Mouse (Mus musculus): ENCODE measurements around the gene Obp2b. TPM values are rescaled to one million over a fixed set of nuclear protein-coding genes. Genes with fewer than 3 reads are reported as not detected.

Gene Obp2b
- polyA plus RNA-seq, 1 experiment from 2014 or later = not detected

DNA sequence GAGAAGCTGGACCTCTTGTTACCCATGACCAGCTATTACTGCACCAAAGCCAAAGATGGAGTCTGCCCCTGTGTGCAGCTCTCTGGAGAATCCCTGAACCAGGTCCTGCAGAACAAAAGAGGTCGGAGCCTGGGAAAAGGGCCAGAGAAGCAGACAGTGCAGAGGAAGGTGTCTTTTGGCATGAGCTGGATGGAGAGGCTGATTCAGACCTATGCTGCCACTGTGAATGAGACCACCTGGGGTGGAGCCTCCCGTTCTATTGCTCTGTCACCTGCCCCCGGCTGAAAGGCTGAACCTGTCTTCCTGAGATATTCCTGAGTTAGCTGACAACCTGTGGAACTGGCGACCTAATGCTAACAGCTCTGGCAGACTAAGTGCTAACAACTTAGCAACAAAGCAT is 44.1 kb downstream of the Obp2b start:
- no peaks in the 10 kb centered on the region for H3K9me3 ChIP-seq
- WGBS = 30% methylated on average over 4 of the region's 4 CpGs
- no peak for ATAC-seq (ENCODE audit: borderline replicate concordance, extremely low read depth, low FRiP score, low TSS enrichment)
- no peak overlapping the region for H3K4me2 ChIP-seq
- no peak overlapping the region for H3K27ac ChIP-seq
- H3K27me3 ChIP-seq = no peaks in the 10 kb centered on the region
- H3K4me3 ChIP-seq = no peak overlapping the region
- no peak overlapping the region for H3K9ac ChIP-seq
- H3K4me1 ChIP-seq = no peaks in the 10 kb centered on the region
- no peaks in the 10 kb centered on the region for H3K36me3 ChIP-seq

GRCm38 (mm10) chr2:25781957-25782356 is 45.1 kb downstream of the Obp2b start, which contains the start of gene Gm13539:
Gm13539 (plus strand) TSS chr2:25782257.
- H3K36me3 ChIP-seq = no peaks in the 10 kb centered on the region
- H3K27ac ChIP-seq = no peak within 1 kb of the TSS
- no peak within 1 kb of the TSS for H3K4me3 ChIP-seq
- no peak for ATAC-seq (ENCODE audit: borderline replicate concordance, extremely low read depth, low FRiP score, low TSS enrichment)
- H3K4me2 ChIP-seq = no peak within 1 kb of the TSS
- H3K9ac ChIP-seq = no peak within 1 kb of the TSS
- no peaks in the 10 kb centered on the region for H3K27me3 ChIP-seq
- WGBS = 74% methylated on average over 3 of the region's 3 CpGs
- no peaks in the 10 kb centered on the region for H3K9me3 ChIP-seq
- no peaks in the 10 kb centered on the region for H3K4me1 ChIP-seq

DNA sequence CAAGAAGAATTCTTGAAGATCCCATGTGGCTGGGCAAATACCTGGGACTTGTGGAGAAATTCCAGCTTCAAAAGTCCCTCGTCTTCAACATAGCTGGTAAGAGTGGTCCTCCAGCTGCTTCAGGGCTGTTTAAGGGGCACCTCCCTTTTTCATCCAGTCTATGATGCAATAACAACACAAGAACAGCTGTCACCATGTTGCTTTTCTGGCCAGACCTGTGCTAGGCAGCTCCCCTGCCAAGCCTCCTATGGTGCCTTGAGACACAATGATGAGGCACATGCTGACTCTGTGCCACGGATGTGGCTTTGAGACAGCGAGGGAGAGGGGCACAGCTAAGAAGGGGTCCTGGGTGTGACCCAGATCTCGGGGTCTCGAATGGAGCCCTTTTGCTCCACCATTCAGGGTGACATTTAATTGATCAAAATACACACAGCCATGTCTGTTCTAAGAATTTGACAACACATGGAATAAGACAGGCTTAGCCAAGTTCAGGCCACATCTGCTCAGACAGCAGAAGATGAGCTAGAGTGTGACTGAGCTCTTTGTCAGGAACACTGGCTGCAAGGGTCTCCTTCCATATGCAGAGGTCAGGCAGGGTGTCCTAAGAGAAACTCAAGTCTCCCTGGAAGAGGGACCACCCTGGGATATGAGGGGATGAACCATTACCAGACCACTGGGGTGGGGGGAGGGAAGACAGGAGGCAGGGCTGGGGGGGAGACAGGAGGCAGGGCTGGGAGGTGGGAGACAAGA is 48.9 kb downstream of the Obp2b start:
- Histone ChIP-seq H3K9ac (no peak overlapping the region), H3K4me3 (no peak overlapping the region), H3K27ac (no peak overlapping the region), H3K27me3 (no peaks in the 10 kb centered on the region), H3K4me1 (no peaks in the 10 kb centered on the region), H3K9me3 (no peaks in the 10 kb centered on the region), H3K36me3 (no peaks in the 10 kb centered on the region), H3K4me2 (no peak overlapping the region)
- no peak for ATAC-seq (ENCODE audit: borderline replicate concordance, extremely low read depth, low FRiP score, low TSS enrichment)
- 42% methylated on average over 5 of the region's 5 CpGs for WGBS

GRCm38 (mm10) chr2:25789092-25789491 is 52.3 kb downstream of the Obp2b start:
- Histone ChIP-seq H3K9ac (no peak overlapping the region), H3K4me3 (no peak overlapping the region), H3K36me3 (no peaks in the 10 kb centered on the region), H3K27ac (no peak overlapping the region), H3K4me1 (no peaks in the 10 kb centered on the region), H3K9me3 (no peaks in the 10 kb centered on the region), H3K27me3 (no peaks in the 10 kb centered on the region), H3K4me2 (no peak overlapping the region)
- WGBS = 70% methylated on average over 3 of the region's 3 CpGs
- no peak for ATAC-seq (ENCODE audit: borderline replicate concordance, extremely low read depth, low FRiP score, low TSS enrichment)

Other genes with a start within 250 kb of the Obp2b start
- gene Lcn12, start 243.1 kb upstream of the Obp2b start, polyA plus RNA-seq (2015; fragmentation: Nextera tagmentation; extraction: Ambion mirVana) = not detected in 2 replicates
- 72.8 and 76.2 TPM in 2 replicates for gene Fbxw5, start 236.3 kb upstream of the Obp2b start, polyA plus RNA-seq (2015; fragmentation: Nextera tagmentation; extraction: Ambion mirVana)
- 5.8 and 6.6 TPM in 2 replicates for gene C8g, start 235.3 kb upstream of the Obp2b start, polyA plus RNA-seq (2015; fragmentation: Nextera tagmentation; extraction: Ambion mirVana)
- 37.1 and 41.3 TPM in 2 replicates for gene Traf2, start 190.1 kb upstream of the Obp2b start, polyA plus RNA-seq (2015; fragmentation: Nextera tagmentation; extraction: Ambion mirVana)
- gene Edf1, start 179.2 kb upstream of the Obp2b start, polyA plus RNA-seq (2015; fragmentation: Nextera tagmentation; extraction: Ambion mirVana) = 311 and 323 TPM in 2 replicates
- gene Mamdc4, start 162.2 kb upstream of the Obp2b start, polyA plus RNA-seq (2015; fragmentation: Nextera tagmentation; extraction: Ambion mirVana) = 4.5 and 7.1 TPM in 2 replicates
- 163 and 177 TPM in 2 replicates for gene Phpt1, start 161.8 kb upstream of the Obp2b start, polyA plus RNA-seq (2015; fragmentation: Nextera tagmentation; extraction: Ambion mirVana)
- 0.09 TPM in 1 of 2 replicates, not detected in the other for gene Ajm1, start 155.3 kb upstream of the Obp2b start, polyA plus RNA-seq (2015; fragmentation: Nextera tagmentation; extraction: Ambion mirVana)
- gene Rabl6, start 128.5 kb upstream of the Obp2b start, polyA plus RNA-seq (2015; fragmentation: Nextera tagmentation; extraction: Ambion mirVana) = 74.0 and 75.2 TPM in 2 replicates
- 0.17 and 0.45 TPM in 2 replicates for gene Ccdc183, start 119.3 kb upstream of the Obp2b start, polyA plus RNA-seq (2015; fragmentation: Nextera tagmentation; extraction: Ambion mirVana)
- 26.8 and 27.2 TPM in 2 replicates for gene Tmem141, start 115.0 kb upstream of the Obp2b start, polyA plus RNA-seq (2015; fragmentation: Nextera tagmentation; extraction: Ambion mirVana)
- gene Fcna, start 109.0 kb upstream of the Obp2b start, polyA plus RNA-seq (2015; fragmentation: Nextera tagmentation; extraction: Ambion mirVana) = 2.4 and 3.6 TPM in 2 replicates
- 0.26 and 0.40 TPM in 2 replicates for gene Lcn8, start 83.9 kb upstream of the Obp2b start, polyA plus RNA-seq (2015; fragmentation: Nextera tagmentation; extraction: Ambion mirVana)
- gene Lcn5, start 79.1 kb upstream of the Obp2b start, polyA plus RNA-seq (2015; fragmentation: Nextera tagmentation; extraction: Ambion mirVana) = not detected in 2 replicates
- gene Lcn6, start 60.2 kb upstream of the Obp2b start, polyA plus RNA-seq (2015; fragmentation: Nextera tagmentation; extraction: Ambion mirVana) = not detected in 2 replicates
- gene Lcn10, start 54.3 kb upstream of the Obp2b start, polyA plus RNA-seq (2015; fragmentation: Nextera tagmentation; extraction: Ambion mirVana) = not detected in 2 replicates
- not detected in 2 replicates for gene Obp2a, start 37.0 kb upstream of the Obp2b start, polyA plus RNA-seq (2015; fragmentation: Nextera tagmentation; extraction: Ambion mirVana)
- gene Bmyc, start 30.3 kb upstream of the Obp2b start, polyA plus RNA-seq (2015; fragmentation: Nextera tagmentation; extraction: Ambion mirVana) = 64.4 and 69.3 TPM in 2 replicates
- gene Lcn3, start 28.6 kb downstream of the Obp2b start, polyA plus RNA-seq (2015; fragmentation: Nextera tagmentation; extraction: Ambion mirVana) = not detected in 2 replicates
- gene Lcn11, start 40.0 kb downstream of the Obp2b start, polyA plus RNA-seq (2015; fragmentation: Nextera tagmentation; extraction: Ambion mirVana) = not detected in 2 replicates
- gene Gm13539, start 45.2 kb downstream of the Obp2b start, polyA plus RNA-seq (2015; fragmentation: Nextera tagmentation; extraction: Ambion mirVana) = not detected in 2 replicates
- not detected in 2 replicates for gene Glt6d1, start 78.8 kb downstream of the Obp2b start, polyA plus RNA-seq (2015; fragmentation: Nextera tagmentation; extraction: Ambion mirVana)
- not detected in 2 replicates for gene Lcn9, start 86.1 kb downstream of the Obp2b start, polyA plus RNA-seq (2015; fragmentation: Nextera tagmentation; extraction: Ambion mirVana)
- not detected in 2 replicates for gene Sohlh1, start 110.2 kb downstream of the Obp2b start, polyA plus RNA-seq (2015; fragmentation: Nextera tagmentation; extraction: Ambion mirVana)
- gene Kcnt1, start 126.7 kb downstream of the Obp2b start, polyA plus RNA-seq (2015; fragmentation: Nextera tagmentation; extraction: Ambion mirVana) = 0.14 and 0.22 TPM in 2 replicates
- gene Camsap1, start 246.3 kb downstream of the Obp2b start, polyA plus RNA-seq (2015; fragmentation: Nextera tagmentation; extraction: Ambion mirVana) = 14.8 and 20.4 TPM in 2 replicates

All from lung, embryonic 15.5 days (tissue).